Mouse (Mus musculus): ENCODE data around the gene Tas2r131.
"Not testable (repeated sequence)": the region's sequence is repeated elsewhere in the genome, so short reads cannot be mapped to it uniquely, and the experiment has no call there.

The Tas2r131 gene

GRCm38 (mm10) chr6:132957819-132958218 lies at the start of gene Tas2r131:
Gene Tas2r131, minus strand, starts transcription at chr6:132957919.
- no peak for DNase-seq (ENCODE audit: low read depth, low spot score)

DNA sequence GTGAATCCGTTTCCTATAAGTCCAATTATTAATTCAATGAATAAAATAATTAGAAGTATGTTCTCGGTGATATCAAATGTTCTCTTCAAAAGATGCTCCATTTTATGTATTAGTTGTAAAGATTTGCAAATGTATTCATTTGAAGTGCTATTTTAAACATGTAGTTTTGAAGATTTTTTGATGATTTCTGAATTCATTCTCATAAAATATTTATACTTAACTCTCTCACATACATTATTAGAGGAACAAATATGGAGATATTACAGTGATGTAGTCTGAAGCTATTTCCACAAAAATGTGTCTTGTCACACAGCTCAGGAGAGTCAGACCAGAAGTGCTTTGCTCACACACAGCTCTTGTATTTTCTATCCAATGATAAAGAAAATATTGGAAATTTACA lies 23.1 kb upstream of the Tas2r131 start, which contains the start of gene Tas2r109:
Tas2r109 (minus strand) TSS at position 101 of the 400 bp plus-strand sequence.
- DNase-seq (ENCODE audit: low read depth, low spot score): no peak

- DNase-seq (ENCODE audit: low read depth, low spot score): no peak
These were observed 6.9 kb downstream of the Tas2r131 start, which contains the start of gene Tas2r129 for GRCm38 (mm10) chr6:132950802-132951201. Gene Tas2r129, plus strand, starts transcription at chr6:132951102.

DNA sequence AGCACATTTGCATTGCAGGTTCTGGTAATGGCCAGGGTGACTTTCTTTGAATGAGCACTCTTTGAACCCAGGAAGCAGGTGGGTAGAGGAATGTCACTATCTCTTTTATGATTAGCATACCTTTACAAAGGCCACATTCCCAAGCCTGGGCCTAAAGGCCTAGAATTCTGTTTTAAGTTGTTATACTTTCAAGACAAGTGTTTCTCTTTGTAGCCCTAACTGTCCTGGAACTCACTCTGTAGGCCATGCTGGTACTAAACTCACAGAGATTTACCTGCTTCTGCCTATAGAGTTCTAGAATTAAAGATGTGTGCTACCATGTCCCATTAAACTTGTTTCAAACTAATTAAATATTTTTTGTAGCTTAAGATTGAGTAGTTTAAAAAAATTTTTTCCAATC lies 16.3 kb downstream of the Tas2r131 start:
- not testable (repeated sequence) for DNase-seq (ENCODE audit: low read depth, low spot score)

DNA sequence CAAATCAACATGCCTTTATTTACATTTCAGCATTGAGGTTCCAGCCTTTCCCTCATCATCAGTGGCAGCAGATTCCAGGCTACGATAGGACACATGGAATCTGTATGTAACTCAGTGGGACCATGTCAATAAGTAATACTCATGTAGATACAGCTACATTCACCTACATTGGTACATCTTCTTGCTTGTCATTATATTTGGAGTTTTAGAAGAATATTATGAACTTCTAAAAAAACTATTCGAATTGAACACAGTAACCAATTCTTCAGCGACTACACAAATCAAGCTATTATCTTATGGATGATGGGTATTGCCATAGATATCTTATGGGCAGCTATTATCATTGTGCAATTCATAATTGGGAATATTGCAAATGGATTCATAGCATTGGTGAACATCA lies 48.4 kb downstream of the Tas2r131 start, which contains the start of gene Tas2r125:
Tas2r125 (plus strand) TSS at position 301 of the 400 bp plus-strand sequence.
- DNase-seq (ENCODE audit: low read depth, low spot score): no peak

All from brain, embryonic 18.5 days (tissue).